Mouse (Mus musculus): ENCODE measurements around the gene Arl4c. TPM values are rescaled to one million over a fixed set of nuclear protein-coding genes. Genes with fewer than 3 reads are reported as not detected.

The Arl4c gene
- polyA plus RNA-seq, 1 experiment from 2014 or later, result 3.0 TPM

- H3K4me3 ChIP-seq (ENCODE audit: low read depth, low read length), result no peak overlapping the region
- no peaks in the 10 kb centered on the region for H3K9me3 ChIP-seq (replicated peaks; ENCODE audit: control insufficient read depth, low read length)
- WGBS (ENCODE audit: insufficient replicate concordance), result 86% methylated on average over 6 of the region's 6 CpGs
- no peak for ATAC-seq (replicated peaks; ENCODE audit: insufficient number of reproducible peaks, low FRiP score, low TSS enrichment)
- H3K9ac ChIP-seq (ENCODE audit: low read depth, low read length), result no peak overlapping the region
- peaks cover 2% of the 10 kb centered on the region for H3K4me1 ChIP-seq (ENCODE audit: control insufficient read depth, insufficient read depth, low read length)
- no peak overlapping the region for H3K27ac ChIP-seq (ENCODE audit: low read depth, low read length)
- no peaks in the 10 kb centered on the region for H3K36me3 ChIP-seq (ENCODE audit: control insufficient read depth, insufficient read depth, low read length)
- H3K27me3 ChIP-seq (ENCODE audit: control insufficient read depth, insufficient read depth, low read length), result no peaks in the 10 kb centered on the region
- H3K4me2 ChIP-seq, result peak overlapping the region; percentile 91; the same call in 1 of the 2 replicates
Observed at GRCm38 (mm10) chr1:88698131-88698530, 3.9 kb downstream of the Arl4c start.

DNA sequence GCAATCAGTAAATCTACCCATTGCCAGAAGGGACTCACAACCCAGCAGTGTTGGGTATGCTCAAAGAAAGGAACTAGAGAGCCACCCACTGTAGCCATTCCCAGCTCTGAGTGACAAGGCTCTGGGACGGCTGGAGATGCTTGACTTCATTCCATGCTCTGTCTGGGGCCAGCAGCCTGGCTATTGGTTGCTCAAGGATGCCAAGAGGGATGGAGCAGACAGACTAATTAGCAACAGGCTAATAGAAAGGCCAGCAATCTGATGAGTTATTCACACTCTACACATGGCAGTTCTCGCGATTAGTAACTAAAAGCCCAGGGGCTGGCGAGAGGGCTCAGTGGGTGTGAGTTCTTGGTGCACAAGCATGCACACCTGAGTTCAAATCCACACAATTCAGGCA, 5.6 kb downstream of the Arl4c start:
- ATAC-seq (replicated peaks; ENCODE audit: insufficient number of reproducible peaks, low FRiP score, low TSS enrichment), result no peak
- Histone ChIP-seq H3K27me3 (ENCODE audit: control insufficient read depth, insufficient read depth, low read length) (no peaks in the 10 kb centered on the region), H3K36me3 (ENCODE audit: control insufficient read depth, insufficient read depth, low read length) (no peaks in the 10 kb centered on the region), H3K4me1 (ENCODE audit: control insufficient read depth, insufficient read depth, low read length) (peaks cover 2% of the 10 kb centered on the region; the same call in 1 of the 2 replicates), H3K4me3 (ENCODE audit: low read depth, low read length) (no peak overlapping the region), H3K4me2 (no peak overlapping the region), H3K9me3 (replicated peaks; ENCODE audit: control insufficient read depth, low read length) (no peaks in the 10 kb centered on the region), H3K27ac (ENCODE audit: low read depth, low read length) (no peak overlapping the region), H3K9ac (ENCODE audit: low read depth, low read length) (no peak overlapping the region)
- 68% methylated on average over 4 of the region's 4 CpGs for WGBS (ENCODE audit: insufficient replicate concordance)

DNA sequence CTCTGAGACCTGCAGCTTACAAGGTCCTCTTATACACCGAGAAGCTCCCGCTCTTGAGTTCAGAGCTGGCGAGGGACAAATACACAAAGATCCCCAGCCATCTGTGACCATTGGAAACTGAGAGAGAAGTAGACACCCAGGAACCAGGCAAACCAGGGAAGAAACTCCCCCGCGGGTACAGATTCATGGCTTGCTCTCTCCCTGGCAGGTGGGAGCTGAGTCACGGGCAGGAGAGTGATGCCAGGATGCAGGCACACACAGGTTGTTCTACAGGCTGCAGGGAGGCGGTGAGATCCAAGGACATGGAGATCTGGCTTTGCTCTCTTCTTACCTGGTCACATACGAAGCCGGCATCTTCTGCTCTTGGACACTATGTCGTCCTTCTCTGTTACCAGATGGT, 7.7 kb downstream of the Arl4c start:
- no peak overlapping the region for H3K27ac ChIP-seq (ENCODE audit: low read depth, low read length)
- no peak overlapping the region; the same call in 1 of the 2 replicates for H3K9ac ChIP-seq (ENCODE audit: low read depth, low read length)
- ATAC-seq (replicated peaks; ENCODE audit: insufficient number of reproducible peaks, low FRiP score, low TSS enrichment), result no peak
- H3K4me1 ChIP-seq (ENCODE audit: control insufficient read depth, insufficient read depth, low read length), result 0 out of 2 replicates have a peak, but pooled peaks cover 2% of the 10 kb centered on the region
- no peak overlapping the region for H3K4me3 ChIP-seq (ENCODE audit: low read depth, low read length)
- H3K9me3 ChIP-seq (replicated peaks; ENCODE audit: control insufficient read depth, low read length), result no peaks in the 10 kb centered on the region
- no peaks in the 10 kb centered on the region for H3K36me3 ChIP-seq (ENCODE audit: control insufficient read depth, insufficient read depth, low read length)
- 80% methylated on average over 10 of the region's 10 CpGs for WGBS (ENCODE audit: insufficient replicate concordance)
- no peak overlapping the region for H3K4me2 ChIP-seq
- no peaks in the 10 kb centered on the region for H3K27me3 ChIP-seq (ENCODE audit: control insufficient read depth, insufficient read depth, low read length)

DNA sequence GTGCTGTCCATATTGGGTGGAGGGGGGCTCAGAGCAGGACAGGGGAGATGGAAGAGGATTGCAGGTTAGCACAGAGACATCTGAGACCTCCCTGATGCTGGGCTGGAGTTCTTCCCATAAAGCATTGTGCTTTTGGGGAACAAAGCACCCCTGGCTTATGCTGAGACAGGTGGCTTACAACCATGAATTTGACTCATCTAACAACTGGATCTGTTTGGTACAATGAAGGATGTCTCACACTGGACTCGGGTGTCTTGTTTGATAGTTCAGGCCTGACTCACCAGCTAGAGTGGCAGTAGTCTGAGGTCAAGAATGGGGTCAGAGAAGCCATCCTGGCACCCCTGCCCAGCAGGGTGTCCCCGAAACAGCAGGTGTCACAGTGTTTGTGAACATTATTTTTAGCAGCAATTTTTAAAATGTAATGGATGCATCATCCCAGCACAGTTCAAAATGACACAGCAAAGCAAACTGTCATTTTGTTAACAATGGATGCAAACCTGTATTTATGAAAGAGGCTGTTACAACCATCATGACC, 9.7 kb downstream of the Arl4c start:
- no peak overlapping the region for H3K4me2 ChIP-seq
- H3K27ac ChIP-seq (ENCODE audit: low read depth, low read length), result no peak overlapping the region
- H3K27me3 ChIP-seq (ENCODE audit: control insufficient read depth, insufficient read depth, low read length), result no peaks in the 10 kb centered on the region
- H3K9ac ChIP-seq (ENCODE audit: low read depth, low read length), result no peak overlapping the region
- H3K9me3 ChIP-seq (replicated peaks; ENCODE audit: control insufficient read depth, low read length), result no peaks in the 10 kb centered on the region
- 65% methylated on average over 2 of the region's 2 CpGs for WGBS (ENCODE audit: insufficient replicate concordance)
- ATAC-seq (replicated peaks; ENCODE audit: insufficient number of reproducible peaks, low FRiP score, low TSS enrichment), result no peak
- H3K36me3 ChIP-seq (ENCODE audit: control insufficient read depth, insufficient read depth, low read length), result no peaks in the 10 kb centered on the region
- H3K4me3 ChIP-seq (ENCODE audit: low read depth, low read length), result no peak overlapping the region
- H3K4me1 ChIP-seq (ENCODE audit: control insufficient read depth, insufficient read depth, low read length), result no peaks in the 10 kb centered on the region

DNA sequence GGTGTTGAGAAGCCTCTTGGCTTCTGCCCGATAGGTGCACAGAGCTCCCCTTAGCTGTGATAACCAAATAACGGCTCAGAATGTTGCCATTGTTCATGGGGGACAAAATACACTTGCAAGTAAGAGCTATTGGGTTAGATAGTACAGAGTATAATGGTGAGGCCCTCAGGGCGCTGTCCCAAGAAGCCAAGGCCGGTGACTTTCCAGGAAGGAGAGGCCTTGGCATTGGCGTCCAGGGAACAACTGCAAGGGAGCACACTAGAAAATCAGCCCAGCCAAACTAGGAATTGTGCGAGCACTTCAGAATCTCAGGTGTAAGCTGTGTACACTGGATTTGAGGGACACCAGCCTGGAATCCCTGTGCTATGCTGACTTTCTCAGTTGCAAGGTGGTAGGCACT, 11.4 kb downstream of the Arl4c start:
- no peaks in the 10 kb centered on the region for H3K27me3 ChIP-seq (ENCODE audit: control insufficient read depth, insufficient read depth, low read length)
- no peak for ATAC-seq (replicated peaks; ENCODE audit: insufficient number of reproducible peaks, low FRiP score, low TSS enrichment)
- H3K36me3 ChIP-seq (ENCODE audit: control insufficient read depth, insufficient read depth, low read length), result no peaks in the 10 kb centered on the region
- H3K4me3 ChIP-seq (ENCODE audit: low read depth, low read length), result no peak overlapping the region
- H3K4me1 ChIP-seq (ENCODE audit: control insufficient read depth, insufficient read depth, low read length), result no peaks in the 10 kb centered on the region
- H3K27ac ChIP-seq (ENCODE audit: low read depth, low read length), result no peak overlapping the region
- no peak overlapping the region for H3K9ac ChIP-seq (ENCODE audit: low read depth, low read length)
- H3K4me2 ChIP-seq, result no peak overlapping the region
- WGBS (ENCODE audit: insufficient replicate concordance), result 82% methylated on average over 6 of the region's 6 CpGs
- H3K9me3 ChIP-seq (replicated peaks; ENCODE audit: control insufficient read depth, low read length), result no peaks in the 10 kb centered on the region

- ATAC-seq (replicated peaks; ENCODE audit: insufficient number of reproducible peaks, low FRiP score, low TSS enrichment), result no peak
- WGBS (ENCODE audit: insufficient replicate concordance), result 81% methylated on average over 1 of the region's 1 CpGs
- no peak overlapping the region for H3K4me3 ChIP-seq (ENCODE audit: low read depth, low read length)
- no peaks in the 10 kb centered on the region for H3K36me3 ChIP-seq (ENCODE audit: control insufficient read depth, insufficient read depth, low read length)
- H3K4me2 ChIP-seq, result no peak overlapping the region
- no peaks in the 10 kb centered on the region for H3K9me3 ChIP-seq (replicated peaks; ENCODE audit: control insufficient read depth, low read length)
- H3K4me1 ChIP-seq (ENCODE audit: control insufficient read depth, insufficient read depth, low read length), result no peaks in the 10 kb centered on the region
- H3K27ac ChIP-seq (ENCODE audit: low read depth, low read length), result no peak overlapping the region
- H3K9ac ChIP-seq (ENCODE audit: low read depth, low read length), result no peak overlapping the region
- H3K27me3 ChIP-seq (ENCODE audit: control insufficient read depth, insufficient read depth, low read length), result no peaks in the 10 kb centered on the region
Observed at GRCm38 (mm10) chr1:88684765-88685164, 17.3 kb downstream of the Arl4c start.

DNA sequence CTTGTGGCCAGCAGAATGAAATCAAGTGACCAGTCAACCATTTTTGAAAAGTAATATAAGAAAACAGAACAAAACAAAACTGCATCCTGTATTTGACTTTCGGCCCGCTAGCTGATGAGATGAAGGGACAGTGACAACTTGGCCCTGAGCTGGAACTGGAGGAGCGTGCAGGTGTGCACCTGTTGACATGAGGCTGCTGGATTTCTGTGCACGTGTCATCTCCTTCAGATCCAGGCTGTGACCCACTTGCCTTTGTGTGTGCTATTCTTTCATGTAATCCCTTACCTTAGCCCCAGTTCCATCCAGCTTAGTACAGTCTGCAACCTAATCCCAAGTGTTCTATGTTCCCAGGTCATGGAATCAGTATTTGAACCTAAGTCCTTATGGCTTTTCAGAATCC, 20.4 kb downstream of the Arl4c start:
- no peak for ATAC-seq (replicated peaks; ENCODE audit: insufficient number of reproducible peaks, low FRiP score, low TSS enrichment)

DNA sequence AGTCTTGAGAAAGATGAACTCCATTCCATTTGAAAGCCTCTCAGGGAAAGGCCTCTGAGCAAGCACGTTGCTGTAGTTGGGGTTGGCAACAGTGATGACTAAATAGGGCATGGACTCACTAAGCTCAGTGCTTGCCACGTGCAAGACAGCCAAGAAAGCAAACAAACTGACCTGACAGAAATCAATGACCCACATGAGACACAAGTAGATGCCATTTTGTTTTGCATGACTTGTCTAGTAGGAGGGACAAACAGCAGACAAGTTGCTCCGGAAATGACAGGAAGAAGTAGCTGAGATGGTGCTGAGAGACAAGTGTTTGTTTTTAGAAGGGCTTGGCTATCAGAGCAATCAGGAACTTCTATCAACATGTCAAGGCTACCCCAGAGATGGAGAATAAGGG, 21.2 kb downstream of the Arl4c start:
- no peak for ATAC-seq (replicated peaks; ENCODE audit: insufficient number of reproducible peaks, low FRiP score, low TSS enrichment)
- 35% methylated on average over 3 of the region's 3 CpGs for WGBS (ENCODE audit: insufficient replicate concordance)
- no peak overlapping the region for H3K9ac ChIP-seq (ENCODE audit: low read depth, low read length)

More for the DNA sequence above, 20.4 kb downstream of the Arl4c start:
- H3K9ac ChIP-seq (ENCODE audit: low read depth, low read length), result no peak overlapping the region
- no peak overlapping the region for H3K27ac ChIP-seq (ENCODE audit: low read depth, low read length)
- no peaks in the 10 kb centered on the region for H3K27me3 ChIP-seq (ENCODE audit: control insufficient read depth, insufficient read depth, low read length)
- no peaks in the 10 kb centered on the region for H3K9me3 ChIP-seq (replicated peaks; ENCODE audit: control insufficient read depth, low read length)
- H3K4me1 ChIP-seq (ENCODE audit: control insufficient read depth, insufficient read depth, low read length), result no peaks in the 10 kb centered on the region
- H3K4me2 ChIP-seq, result no peak overlapping the region
- no peak overlapping the region for H3K4me3 ChIP-seq (ENCODE audit: low read depth, low read length)
- H3K36me3 ChIP-seq (ENCODE audit: control insufficient read depth, insufficient read depth, low read length), result no peaks in the 10 kb centered on the region
- 83% methylated on average over 4 of the region's 4 CpGs for WGBS (ENCODE audit: insufficient replicate concordance)

GRCm38 (mm10) chr1:88678231-88678739, 23.7 kb downstream of the Arl4c start:
- Histone ChIP-seq H3K9me3 (replicated peaks; ENCODE audit: control insufficient read depth, low read length) (no peaks in the 10 kb centered on the region), H3K4me3 (ENCODE audit: low read depth, low read length) (no peak overlapping the region), H3K4me2 (no peak overlapping the region), H3K36me3 (ENCODE audit: control insufficient read depth, insufficient read depth, low read length) (no peaks in the 10 kb centered on the region), H3K27me3 (ENCODE audit: control insufficient read depth, insufficient read depth, low read length) (no peaks in the 10 kb centered on the region), H3K27ac (ENCODE audit: low read depth, low read length) (no peak overlapping the region), H3K4me1 (ENCODE audit: control insufficient read depth, insufficient read depth, low read length) (no peaks in the 10 kb centered on the region), H3K9ac (ENCODE audit: low read depth, low read length) (no peak overlapping the region)
- no peak for ATAC-seq (replicated peaks; ENCODE audit: insufficient number of reproducible peaks, low FRiP score, low TSS enrichment)
- 65% methylated on average over 3 of the region's 3 CpGs for WGBS (ENCODE audit: insufficient replicate concordance)

More for the DNA sequence above, 21.2 kb downstream of the Arl4c start:
- Histone ChIP-seq H3K27ac (ENCODE audit: low read depth, low read length) (no peak overlapping the region), H3K4me1 (ENCODE audit: control insufficient read depth, insufficient read depth, low read length) (no peaks in the 10 kb centered on the region), H3K36me3 (ENCODE audit: control insufficient read depth, insufficient read depth, low read length) (no peaks in the 10 kb centered on the region), H3K4me2 (no peak overlapping the region), H3K4me3 (ENCODE audit: low read depth, low read length) (no peak overlapping the region), H3K9me3 (replicated peaks; ENCODE audit: control insufficient read depth, low read length) (no peaks in the 10 kb centered on the region), H3K27me3 (ENCODE audit: control insufficient read depth, insufficient read depth, low read length) (no peaks in the 10 kb centered on the region)

All from heart, embryonic 11.5 days (tissue).